1 mouse cellular context compared by ENCODE assay signal in the genomic region with DNA sequence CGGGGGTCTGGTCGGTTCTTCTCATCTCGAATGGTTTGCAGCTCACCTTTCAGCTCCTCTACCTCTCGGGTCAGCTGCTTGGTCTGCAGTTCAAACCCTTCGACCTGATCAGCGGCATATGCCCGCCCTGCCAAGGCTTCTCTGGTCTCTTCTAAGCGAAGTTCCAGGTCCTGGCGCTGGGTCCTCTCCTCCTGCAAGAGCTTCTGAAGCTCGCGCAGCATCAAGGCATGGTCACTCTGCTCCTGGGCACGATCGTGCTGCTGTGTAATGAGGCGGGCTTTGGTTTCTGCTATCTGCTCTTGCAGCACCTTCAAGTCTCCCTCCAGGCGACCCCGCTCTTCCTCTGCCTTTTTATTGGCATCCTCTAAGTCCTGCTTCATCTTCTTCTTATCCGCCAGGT.
TF ChIP-seq lines count a peak whose summit lies in the region.

No protein-coding gene starts in this region.

TF ChIP-seq in CH12.LX, 34 proteins besides CTCF, POLR2A, EP300 and RAD21:
- TF ChIP-seq POLR2AphosphoS2 (IDR thresholded peaks at IDR 0.05; ENCODE audit: low read depth, low read length): no peak
- no peak for TF ChIP-seq E2F4 (IDR thresholded peaks at IDR 0.05; ENCODE audit: insufficient replicate concordance, low read depth, low read length)
- no peak for TF ChIP-seq NRF1 (IDR thresholded peaks at IDR 0.05; ENCODE audit: low read depth, low read length)
- TF ChIP-seq MEF2A (IDR thresholded peaks at IDR 0.05; ENCODE audit: borderline replicate concordance, low read depth, low read length): no peak
- no peak for TF ChIP-seq ZNF384 (IDR thresholded peaks at IDR 0.05; ENCODE audit: low read depth, low read length)
- TF ChIP-seq MAX (IDR thresholded peaks at IDR 0.05; ENCODE audit: low read length): no peak
- TF ChIP-seq TBP (conservative IDR thresholded peaks at IDR 0.05; ENCODE audit: low read depth, low read length): no peak
- no peak for TF ChIP-seq USF1 (IDR thresholded peaks at IDR 0.05; ENCODE audit: low read depth, low read length)
- no peak for TF ChIP-seq JUND (conservative IDR thresholded peaks at IDR 0.05; ENCODE audit: low read depth, low read length)
- no peak for TF ChIP-seq ZC3H11A (IDR thresholded peaks at IDR 0.05; ENCODE audit: low read depth, low read length)
- no peak for TF ChIP-seq ETS1 (conservative IDR thresholded peaks at IDR 0.05; ENCODE audit: low read depth, low read length)
- no peak for TF ChIP-seq NELFE (IDR thresholded peaks at IDR 0.05; ENCODE audit: low read depth, low read length)
- no peak for TF ChIP-seq MAZ (IDR thresholded peaks at IDR 0.05; ENCODE audit: low read depth, low read length)
- no peak for TF ChIP-seq BHLHE40 (IDR thresholded peaks at IDR 0.05; ENCODE audit: low read depth, low read length)
- TF ChIP-seq IRF4 (IDR thresholded peaks at IDR 0.05; ENCODE audit: low read depth, low read length): no peak
- no peak for TF ChIP-seq MAFK (IDR thresholded peaks at IDR 0.05; ENCODE audit: insufficient replicate concordance, low read length)
- no peak for TF ChIP-seq RCOR1 (conservative IDR thresholded peaks at IDR 0.05; ENCODE audit: low read depth, low read length)
- TF ChIP-seq UBTF (IDR thresholded peaks at IDR 0.05; ENCODE audit: low read depth, low read length): no peak
- no peak for TF ChIP-seq KAT2A (IDR thresholded peaks at IDR 0.05; ENCODE audit: insufficient replicate concordance, low read length)
- TF ChIP-seq ZKSCAN1 (IDR thresholded peaks at IDR 0.05; ENCODE audit: borderline replicate concordance, low read depth, low read length): no peak
